Comparison of ENCODE assay signal across 12 mouse cellular contexts in genomic region chr16:33325704-33326455, GRCm38 (mm10). TPM values are rescaled to one million over a fixed set of nuclear protein-coding genes. Genes with fewer than 3 reads are reported as not detected.
A peak's percentile ranks its signal among the peaks of the same experiment; 100 is the strongest.
DNase-seq lines count a peak whose midpoint lies in the region; ATAC-seq and TF ChIP-seq lines count a peak whose summit lies in the region.
"Had no signal": no experiment of that assay in that cellular context is flagged by ENCODE, and none has a peak within 500 bp of the region (broad histone marks: within the 10 kb centered on the region; RNA-seq: fewer than 3 reads in every experiment).

No protein-coding gene starts in this region.

- DNase-seq in midbrain, embryonic 14.5 days: peak; percentile 20
- DNase-seq in midbrain, embryonic 11.5 days (ENCODE audit: low spot score, missing footprints): no peak
- DNase-seq in stomach, postnatal 0 days (ENCODE audit: low spot score): peak; percentile 35
- DNase-seq in ovary, postnatal 36 days (ENCODE audit: low spot score): no peak
- DNase-seq in heart, postnatal 25 days (ENCODE audit: low spot score): no peak
- DNase-seq: cerebellum, adult 11 months; gastrocnemius, postnatal 36 days; heart, postnatal 14 days; kidney, postnatal 14 days had no signal

- H3K27me3 ChIP-seq in midbrain, embryonic 14.5 days (ENCODE audit: control insufficient read depth, insufficient read depth, low read length): no peaks in the 10 kb centered on the region
- H3K27me3 ChIP-seq in midbrain, embryonic 11.5 days (ENCODE audit: control insufficient read depth, insufficient read depth, low read length): no peaks in the 10 kb centered on the region
- H3K27me3 ChIP-seq in embryonic facial prominence, embryonic 15.5 days: no peaks in the 10 kb centered on the region
- no peaks in the 10 kb centered on the region for H3K27me3 ChIP-seq in intestine, embryonic 15.5 days (replicated peaks)
- no peaks in the 10 kb centered on the region for H3K27me3 ChIP-seq in stomach, postnatal 0 days (ENCODE audit: control insufficient read depth, insufficient read depth, low read length)

- H3K9me3 ChIP-seq in midbrain, embryonic 14.5 days (ENCODE audit: control insufficient read depth, low read length): no peaks in the 10 kb centered on the region
- no peaks in the 10 kb centered on the region for H3K9me3 ChIP-seq in midbrain, embryonic 11.5 days (ENCODE audit: control insufficient read depth, low read length)
- no peaks in the 10 kb centered on the region for H3K9me3 ChIP-seq in embryonic facial prominence, embryonic 15.5 days (replicated peaks)
- no peaks in the 10 kb centered on the region for H3K9me3 ChIP-seq in intestine, embryonic 15.5 days
- H3K9me3 ChIP-seq in stomach, postnatal 0 days (ENCODE audit: control insufficient read depth, low read length): no peaks in the 10 kb centered on the region

- H3K36me3 ChIP-seq in midbrain, embryonic 14.5 days (ENCODE audit: control insufficient read depth, insufficient read depth, low read length): no peaks in the 10 kb centered on the region
- no peaks in the 10 kb centered on the region for H3K36me3 ChIP-seq in midbrain, embryonic 11.5 days (ENCODE audit: control insufficient read depth, insufficient read depth, low read length)
- H3K36me3 ChIP-seq in embryonic facial prominence, embryonic 15.5 days: no peaks in the 10 kb centered on the region
- no peaks in the 10 kb centered on the region for H3K36me3 ChIP-seq in intestine, embryonic 15.5 days
- H3K36me3 ChIP-seq in stomach, postnatal 0 days (ENCODE audit: control insufficient read depth, insufficient read depth, low read length): no peaks in the 10 kb centered on the region

- ATAC-seq in midbrain, embryonic 14.5 days (ENCODE audit: low FRiP score, low TSS enrichment): no peak
- ATAC-seq in midbrain, embryonic 11.5 days (ENCODE audit: low FRiP score): no peak
- ATAC-seq in embryonic facial prominence, embryonic 15.5 days (ENCODE audit: insufficient number of reproducible peaks, low FRiP score, low TSS enrichment, low read depth): 0 out of 2 replicates have a peak, but pooled peaks have one; percentile 29
- ATAC-seq in intestine, embryonic 15.5 days: peak; percentile 80
- peak; percentile 84 for ATAC-seq in stomach, postnatal 0 days (ENCODE audit: low FRiP score, low TSS enrichment)

- TF ChIP-seq CTCF in stomach, postnatal 0 days (IDR thresholded peaks at IDR 0.05; ENCODE audit: low read depth): no peak

- no peak for TF ChIP-seq EP300 in stomach, postnatal 0 days (optimal IDR thresholded peaks at IDR 0.05)

- no peak overlapping the region for H3K9ac ChIP-seq in midbrain, embryonic 14.5 days (replicated peaks; ENCODE audit: low read length)
- no peak overlapping the region for H3K9ac ChIP-seq in midbrain, embryonic 11.5 days (ENCODE audit: low read length)
- H3K9ac ChIP-seq in embryonic facial prominence, embryonic 15.5 days: no peak overlapping the region
- no peak overlapping the region for H3K9ac ChIP-seq in intestine, embryonic 15.5 days
- H3K9ac ChIP-seq in stomach, postnatal 0 days (ENCODE audit: low read length): no peak overlapping the region

- no peak overlapping the region for H3K4me3 ChIP-seq in midbrain, embryonic 14.5 days (replicated peaks; ENCODE audit: low read depth, low read length)
- H3K4me3 ChIP-seq in midbrain, embryonic 11.5 days (ENCODE audit: low read depth, low read length): no peak overlapping the region
- no peak overlapping the region for H3K4me3 ChIP-seq in embryonic facial prominence, embryonic 15.5 days (replicated peaks)
- H3K4me3 ChIP-seq in intestine, embryonic 15.5 days (replicated peaks): no peak overlapping the region
- no peak overlapping the region for H3K4me3 ChIP-seq in stomach, postnatal 0 days (ENCODE audit: low read depth, low read length)
- H3K4me3 ChIP-seq: left cerebral cortex, adult 2 months had no signal

- WGBS in midbrain, embryonic 14.5 days: 40% methylated on average over 12 of the region's 12 CpGs
- 52% methylated on average over 12 of the region's 12 CpGs for WGBS in midbrain, embryonic 11.5 days
- WGBS in embryonic facial prominence, embryonic 15.5 days: 25% methylated on average over 12 of the region's 12 CpGs
- WGBS in intestine, embryonic 15.5 days: 48% methylated on average over 12 of the region's 12 CpGs
- WGBS in stomach, postnatal 0 days: 48% methylated on average over 12 of the region's 12 CpGs

- no peak overlapping the region for H3K27ac ChIP-seq in midbrain, embryonic 14.5 days (replicated peaks; ENCODE audit: low read depth, low read length)
- H3K27ac ChIP-seq in midbrain, embryonic 11.5 days (ENCODE audit: low read depth, low read length): no peak overlapping the region
- H3K27ac ChIP-seq in embryonic facial prominence, embryonic 15.5 days (replicated peaks): peak overlapping the region; percentile 5; the same call in 1 of the 2 replicates
- H3K27ac ChIP-seq in intestine, embryonic 15.5 days: no peak overlapping the region
- H3K27ac ChIP-seq in stomach, postnatal 0 days (replicated peaks): 0 out of 2 replicates have a peak overlapping the region, but pooled peaks have one; percentile 30
- H3K27ac ChIP-seq: left cerebral cortex, adult 2 months had no signal

- no peak overlapping the region for H3K4me2 ChIP-seq in midbrain, embryonic 14.5 days (ENCODE audit: low read length)
- no peak overlapping the region for H3K4me2 ChIP-seq in midbrain, embryonic 11.5 days
- H3K4me2 ChIP-seq in embryonic facial prominence, embryonic 15.5 days (replicated peaks): no peak overlapping the region
- H3K4me2 ChIP-seq in intestine, embryonic 15.5 days (replicated peaks): no peak overlapping the region
- H3K4me2 ChIP-seq in stomach, postnatal 0 days (replicated peaks; ENCODE audit: low read depth): no peak overlapping the region

- H3K4me1 ChIP-seq in midbrain, embryonic 14.5 days (ENCODE audit: control insufficient read depth, insufficient read depth, low read length): no peaks in the 10 kb centered on the region
- H3K4me1 ChIP-seq in midbrain, embryonic 11.5 days (ENCODE audit: control insufficient read depth, insufficient read depth, low read length): no peaks in the 10 kb centered on the region; the same call in 1 of the 2 replicates
- H3K4me1 ChIP-seq in embryonic facial prominence, embryonic 15.5 days: peaks cover 4% of the 10 kb centered on the region
- 0 out of 2 replicates have a peak, but pooled peaks cover 2% of the 10 kb centered on the region for H3K4me1 ChIP-seq in intestine, embryonic 15.5 days (replicated peaks)
- H3K4me1 ChIP-seq in stomach, postnatal 0 days (replicated peaks; ENCODE audit: control insufficient read depth, insufficient read depth): no peaks in the 10 kb centered on the region

- intact Hi-C loops in heart, postnatal 25 days (cut with DNase I): no loop called here

RNA-seq across cellular contexts. Expression of gene Zfp148, which starts 54.8 kb away (rescaled TPM):
- 48.3 and 51.1 TPM in 2 replicates for polyA plus RNA-seq in midbrain, embryonic 14.5 days (2014; fragmentation: Nextera tagmentation; extraction: Ambion mirVana)
- polyA plus RNA-seq in midbrain, embryonic 11.5 days (2014; fragmentation: Nextera tagmentation; extraction: Ambion mirVana): 49.1 and 53.8 TPM in 2 replicates
- 55.3 and 58.8 TPM in 2 replicates for polyA plus RNA-seq in embryonic facial prominence, embryonic 15.5 days (2015; fragmentation: Nextera tagmentation; extraction: Ambion mirVana)
- polyA plus RNA-seq in intestine, embryonic 15.5 days (2015; fragmentation: Nextera tagmentation; extraction: Ambion mirVana): 49.3 and 55.3 TPM in 2 replicates
- polyA plus RNA-seq in stomach, postnatal 0 days (2015; fragmentation: Nextera tagmentation; extraction: Ambion mirVana): 23.4 and 25.1 TPM in 2 replicates
- 10 to 100 TPM; 36.1 to 38.0 TPM for total RNA-seq in heart, postnatal 25 days (2021)

Comparison
In these comparisons a context has a peak if more than half of its experiments do, and no peak if none do; other contexts are left out.
1. DNase-seq: peak in midbrain, embryonic 14.5 days (single experiment) and stomach, postnatal 0 days (single experiment); none in midbrain, embryonic 11.5 days (single experiment), ovary, postnatal 36 days (single experiment) and heart, postnatal 25 days (single experiment).
2. ATAC-seq: peak in embryonic facial prominence, embryonic 15.5 days (single experiment), intestine, embryonic 15.5 days (single experiment) and stomach, postnatal 0 days (single experiment); none in midbrain, embryonic 14.5 days (single experiment) and midbrain, embryonic 11.5 days (single experiment).
3. H3K27ac ChIP-seq: peak in embryonic facial prominence, embryonic 15.5 days (single experiment) and stomach, postnatal 0 days (single experiment); none in midbrain, embryonic 14.5 days (single experiment), midbrain, embryonic 11.5 days (single experiment) and intestine, embryonic 15.5 days (single experiment).